Mouse (Mus musculus) thymus, postnatal 4 days (tissue): ENCODE measurements around the gene Zfp652.
A peak's percentile ranks its signal among the peaks of the same experiment; 100 is the strongest.

Source experiments
- DNase-seq: peaks from one replicate; pipeline ENCODE4 v3.0.0; 2021

The Zfp652 gene

GRCm38 (mm10) chr11:95769208-95769607 is 56.7 kb downstream of the Zfp652 start:
- no peak for DNase-seq

GRCm38 (mm10) chr11:95770720-95771364 is 58.4 kb downstream of the Zfp652 start:
- peak; percentile 66 for DNase-seq

GRCm38 (mm10) chr11:95771665-95772064 is 59.2 kb downstream of the Zfp652 start:
- DNase-seq = no peak

GRCm38 (mm10) chr11:95773264-95773663 is 60.8 kb downstream of the Zfp652 start:
- DNase-seq = no peak

GRCm38 (mm10) chr11:95777323-95778297 is 65.1 kb downstream of the Zfp652 start:
- DNase-seq = no peak

- peak; percentile 25 for DNase-seq
These were observed 66.4 kb downstream of the Zfp652 start for GRCm38 (mm10) chr11:95778831-95779251.

- DNase-seq = no peak
These were observed 66.9 kb downstream of the Zfp652 start for GRCm38 (mm10) chr11:95779366-95779765.

- no peak for DNase-seq
These were observed 68.0 kb downstream of the Zfp652 start for GRCm38 (mm10) chr11:95780480-95780879.

GRCm38 (mm10) chr11:95781557-95781956 is 69.1 kb downstream of the Zfp652 start:
- DNase-seq = no peak

- no peak for DNase-seq
These were observed 71.0 kb downstream of the Zfp652 start for GRCm38 (mm10) chr11:95783457-95783856.

GRCm38 (mm10) chr11:95783958-95784357 is 71.5 kb downstream of the Zfp652 start:
- DNase-seq = no peak

- DNase-seq = peak; percentile 60
These were observed 73.2 kb downstream of the Zfp652 start for GRCm38 (mm10) chr11:95785675-95786074.

- no peak for DNase-seq
These were observed 74.0 kb downstream of the Zfp652 start for GRCm38 (mm10) chr11:95786511-95786910.

- DNase-seq = no peak
These were observed 77.0 kb downstream of the Zfp652 start for GRCm38 (mm10) chr11:95789451-95789891.

- DNase-seq = no peak
These were observed 79.3 kb downstream of the Zfp652 start for GRCm38 (mm10) chr11:95791787-95792186.

- DNase-seq = no peak
These were observed 80.6 kb downstream of the Zfp652 start for GRCm38 (mm10) chr11:95792950-95793509.

- DNase-seq = no peak
These were observed 81.7 kb downstream of the Zfp652 start for GRCm38 (mm10) chr11:95794201-95794600.

- DNase-seq = no peak
These were observed 83.1 kb downstream of the Zfp652 start for GRCm38 (mm10) chr11:95795582-95795981.

GRCm38 (mm10) chr11:95805010-95805409 is 92.5 kb downstream of the Zfp652 start:
- peak; percentile 53 for DNase-seq

- no peak for DNase-seq
These were observed 93.1 kb downstream of the Zfp652 start for GRCm38 (mm10) chr11:95805527-95805926.

- no peak for DNase-seq
These were observed 95.4 kb downstream of the Zfp652 start for GRCm38 (mm10) chr11:95807884-95808283.

GRCm38 (mm10) chr11:95808448-95809011 is 96.1 kb downstream of the Zfp652 start:
- no peak for DNase-seq

GRCm38 (mm10) chr11:95809603-95810002 is 97.1 kb downstream of the Zfp652 start:
- no peak for DNase-seq
